Mouse (Mus musculus): ENCODE data around the gene Srp68. TPM values are rescaled to one million over a fixed set of nuclear protein-coding genes. Genes with fewer than 3 reads are reported as not detected.

The Srp68 gene
- total and polyA plus RNA-seq, 2 experiments from 2014 or later, result 24.5 to 51.3 TPM

DNA sequence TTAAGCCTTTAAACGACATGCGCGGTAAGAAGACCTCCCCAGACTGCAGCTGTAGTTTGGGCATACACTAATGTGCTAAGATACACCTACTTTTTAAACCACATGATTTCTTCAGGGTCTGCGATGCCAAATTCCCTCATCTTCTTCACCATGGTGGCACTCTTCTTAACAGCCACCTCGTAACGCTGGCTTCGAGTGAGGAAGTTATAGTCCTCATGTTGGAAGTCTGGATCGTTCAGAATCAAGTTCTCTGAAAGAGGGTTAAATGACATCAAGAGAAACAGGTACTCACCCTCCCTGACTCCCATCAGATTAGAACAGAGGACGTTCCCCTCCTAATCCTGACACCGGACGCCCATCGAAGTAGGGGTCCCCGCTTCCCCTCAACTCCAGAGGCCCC lies 75.9 kb downstream of the Srp68 start:
- H3K4me2 ChIP-seq (ENCODE audit: low read depth), result peak overlapping the region; percentile 55
- H3K4me1 ChIP-seq (ENCODE audit: insufficient read depth), result peaks cover 10% of the 10 kb centered on the region; the same call in 1 of the 2 replicates
- H3K27ac ChIP-seq (ENCODE audit: low read depth, low read length), result peak overlapping the region; percentile 97
- no peak for ATAC-seq
- H3K27me3 ChIP-seq (ENCODE audit: insufficient read depth, low read length), result no peaks in the 10 kb centered on the region
- DNase-seq, result no peak
- peak overlapping the region; percentile 83 for H3K4me3 ChIP-seq (ENCODE audit: low read depth, low read length)
- TF ChIP-seq CTCF (IDR thresholded peaks at IDR 0.05; ENCODE audit: low read depth), result no peak
- peaks cover 6% of the 10 kb centered on the region for H3K36me3 ChIP-seq (ENCODE audit: insufficient read depth)
- 19% methylated on average over 13 of the region's 13 CpGs for WGBS
- H3K9ac ChIP-seq, result peak overlapping the region; percentile 84
- H3K9me3 ChIP-seq (ENCODE audit: low read length), result no peaks in the 10 kb centered on the region

DNA sequence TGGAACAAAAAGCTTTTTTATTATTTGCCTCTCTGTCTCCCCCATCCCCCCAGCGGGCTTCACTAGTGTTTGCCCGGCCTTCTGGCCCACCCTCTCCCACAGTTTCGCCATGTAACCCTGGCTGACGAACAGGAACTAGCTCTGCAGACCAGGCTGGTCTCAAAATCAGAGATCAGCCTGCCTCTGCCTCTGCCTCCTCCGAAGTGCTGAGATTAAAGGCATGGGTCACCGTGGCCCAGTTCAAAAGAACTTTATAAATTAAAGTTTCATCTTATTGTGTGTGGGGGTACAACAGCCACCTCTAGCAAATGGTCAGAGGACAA lies 76.5 kb downstream of the Srp68 start:
- Histone ChIP-seq H3K9ac (no peak overlapping the region), H3K27ac (ENCODE audit: low read depth, low read length) (no peak overlapping the region), H3K36me3 (ENCODE audit: insufficient read depth) (peaks cover 6% of the 10 kb centered on the region), H3K4me1 (ENCODE audit: insufficient read depth) (peaks cover 10% of the 10 kb centered on the region; the same call in 1 of the 2 replicates), H3K4me3 (ENCODE audit: low read depth, low read length) (peak overlapping the region; percentile 83; the same call in 1 of the 2 replicates), H3K9me3 (ENCODE audit: low read length) (no peaks in the 10 kb centered on the region), H3K4me2 (ENCODE audit: low read depth) (peak overlapping the region; percentile 55), H3K27me3 (ENCODE audit: insufficient read depth, low read length) (no peaks in the 10 kb centered on the region)
- ATAC-seq (no peak), DNase-seq (no peak)
- no peak for TF ChIP-seq CTCF (IDR thresholded peaks at IDR 0.05; ENCODE audit: low read depth)
- 89% methylated on average over 6 of the region's 6 CpGs for WGBS

DNA sequence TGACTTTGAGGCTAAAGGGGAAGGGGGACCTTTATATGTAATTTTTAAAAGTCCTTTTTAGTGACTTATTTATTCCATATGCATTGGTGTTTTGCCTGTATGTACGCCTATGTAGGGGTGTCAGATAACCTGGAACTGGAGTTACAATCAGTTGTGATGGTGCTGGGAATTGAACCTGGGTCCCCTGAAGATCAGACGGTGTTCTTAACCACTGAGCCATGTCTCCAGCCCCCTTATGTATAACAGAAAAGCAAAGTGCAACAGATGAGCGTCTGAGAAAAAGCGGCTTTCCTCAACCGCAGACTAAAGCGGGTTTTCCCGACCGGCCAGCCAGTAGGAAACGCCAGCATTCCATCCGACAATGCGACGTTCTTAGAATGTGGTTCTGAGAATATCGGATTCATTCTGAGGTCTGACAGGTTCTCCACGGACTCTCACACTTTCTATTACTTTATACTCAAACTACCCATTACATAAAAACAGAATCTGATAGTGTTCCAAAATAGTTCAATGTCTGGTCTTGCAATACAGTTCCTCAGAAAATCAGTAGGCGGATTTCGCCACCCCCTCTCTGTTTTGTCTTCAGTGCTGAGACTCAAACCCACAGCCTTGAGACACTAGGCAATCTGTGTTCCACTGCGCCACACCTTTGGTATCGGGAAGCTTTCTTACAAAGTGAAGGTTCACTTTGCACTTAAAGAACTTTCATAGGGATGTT lies 77.0 kb downstream of the Srp68 start:
- no peak for TF ChIP-seq CTCF (IDR thresholded peaks at IDR 0.05; ENCODE audit: low read depth)
- peak overlapping the region; percentile 55; the same call in 1 of the 2 replicates for H3K4me2 ChIP-seq (ENCODE audit: low read depth)
- DNase-seq, result no peak

DNA sequence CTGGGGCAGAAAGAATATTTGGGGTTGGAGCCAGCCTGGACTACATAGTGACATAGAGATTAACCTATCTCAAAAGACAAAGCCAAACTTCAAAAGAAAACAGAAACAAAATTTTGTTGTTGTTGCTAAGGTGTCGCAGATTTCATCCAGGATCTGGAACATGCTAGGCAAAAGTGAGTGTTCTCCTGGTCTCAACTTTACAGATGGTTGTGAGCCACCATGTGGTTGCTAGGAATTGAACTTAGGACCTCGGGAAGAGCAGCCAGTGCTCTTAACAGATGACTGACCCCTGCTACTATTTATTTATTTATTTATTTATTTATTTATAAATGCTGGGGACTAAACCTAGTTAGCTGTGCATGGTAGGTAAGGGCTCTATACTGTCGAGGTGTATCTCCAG lies 77.7 kb downstream of the Srp68 start:
- Histone ChIP-seq H3K4me1 (ENCODE audit: insufficient read depth) (peaks cover 10% of the 10 kb centered on the region; the same call in 1 of the 2 replicates), H3K9me3 (ENCODE audit: low read length) (no peaks in the 10 kb centered on the region), H3K4me2 (ENCODE audit: low read depth) (no peak overlapping the region), H3K27me3 (ENCODE audit: insufficient read depth, low read length) (no peaks in the 10 kb centered on the region), H3K36me3 (ENCODE audit: insufficient read depth) (peaks cover 6% of the 10 kb centered on the region), H3K27ac (ENCODE audit: low read depth, low read length) (no peak overlapping the region), H3K9ac (no peak overlapping the region), H3K4me3 (ENCODE audit: low read depth, low read length) (no peak overlapping the region)
- TF ChIP-seq CTCF (IDR thresholded peaks at IDR 0.05; ENCODE audit: low read depth), result no peak
- ATAC-seq, result no peak
- 92% methylated on average over 3 of the region's 3 CpGs for WGBS
- DNase-seq, result no peak

More for the DNA sequence above, 77.0 kb downstream of the Srp68 start:
- H3K27ac ChIP-seq (ENCODE audit: low read depth, low read length), result no peak overlapping the region
- no peak overlapping the region for H3K9ac ChIP-seq
- ATAC-seq, result no peak
- H3K9me3 ChIP-seq (ENCODE audit: low read length), result no peaks in the 10 kb centered on the region
- H3K36me3 ChIP-seq (ENCODE audit: insufficient read depth), result peaks cover 6% of the 10 kb centered on the region
- no peaks in the 10 kb centered on the region for H3K27me3 ChIP-seq (ENCODE audit: insufficient read depth, low read length)
- WGBS, result 95% methylated on average over 18 of the region's 18 CpGs
- peaks cover 10% of the 10 kb centered on the region; the same call in 1 of the 2 replicates for H3K4me1 ChIP-seq (ENCODE audit: insufficient read depth)
- H3K4me3 ChIP-seq (ENCODE audit: low read depth, low read length), result no peak overlapping the region

DNA sequence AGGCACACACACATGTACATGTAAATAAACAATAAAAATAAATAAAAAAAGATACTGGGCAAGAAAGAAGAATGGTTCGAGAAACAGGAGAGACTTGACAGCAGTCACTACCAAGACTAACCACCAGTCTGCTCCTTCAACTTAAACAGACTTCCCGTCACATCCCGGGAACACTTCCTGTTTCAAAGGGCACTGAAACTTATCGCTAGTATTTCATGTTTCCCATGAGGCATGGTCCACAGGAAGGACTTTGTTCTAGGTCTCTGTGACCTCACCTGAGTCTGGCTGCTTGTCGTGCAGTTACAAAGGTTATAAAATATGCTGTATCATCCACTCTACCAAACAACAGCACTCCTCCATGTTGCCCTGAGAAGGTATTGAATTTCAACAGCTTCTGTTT lies 78.8 kb downstream of the Srp68 start:
- DNase-seq (no peak), ATAC-seq (no peak)
- WGBS, result 78% methylated on average over 5 of the region's 5 CpGs
- Histone ChIP-seq H3K36me3 (ENCODE audit: insufficient read depth) (peaks cover 11% of the 10 kb centered on the region), H3K27ac (ENCODE audit: low read depth, low read length) (no peak overlapping the region), H3K27me3 (ENCODE audit: insufficient read depth, low read length) (no peaks in the 10 kb centered on the region), H3K4me2 (ENCODE audit: low read depth) (no peak overlapping the region), H3K4me1 (ENCODE audit: insufficient read depth) (peaks cover 10% of the 10 kb centered on the region; the same call in 1 of the 2 replicates), H3K4me3 (ENCODE audit: low read depth, low read length) (no peak overlapping the region), H3K9ac (no peak overlapping the region), H3K9me3 (ENCODE audit: low read length) (no peaks in the 10 kb centered on the region)
- TF ChIP-seq CTCF (IDR thresholded peaks at IDR 0.05; ENCODE audit: low read depth), result peak; percentile 10; the same call in 1 of the 2 replicates

Other genes with a start within 250 kb of the Srp68 start
- 730 and 936 TPM in 2 replicates for gene H3f3b, start 246.3 kb downstream of the Srp68 start, total RNA-seq (2014; rRNA removed)
- gene H3f3b, start 246.3 kb downstream of the Srp68 start, polyA plus RNA-seq (2015; fragmentation: Nextera tagmentation; extraction: Ambion mirVana), result 2,422 and 2,718 TPM in 2 replicates
- 38.9 and 43.8 TPM in 2 replicates for gene Unk, start 243.9 kb downstream of the Srp68 start, total RNA-seq (2014; rRNA removed)
- gene Unk, start 243.9 kb downstream of the Srp68 start, polyA plus RNA-seq (2015; fragmentation: Nextera tagmentation; extraction: Ambion mirVana), result 18.7 and 22.5 TPM in 2 replicates
- 0.46 and 0.86 TPM in 2 replicates for gene Unc13d, start 196.3 kb downstream of the Srp68 start, total RNA-seq (2014; rRNA removed)
- gene Unc13d, start 196.3 kb downstream of the Srp68 start, polyA plus RNA-seq (2015; fragmentation: Nextera tagmentation; extraction: Ambion mirVana), result 0.29 and 0.58 TPM in 2 replicates
- 94.7 and 130 TPM in 2 replicates for gene Wbp2, start 187.2 kb downstream of the Srp68 start, total RNA-seq (2014; rRNA removed)
- 281 and 287 TPM in 2 replicates for gene Wbp2, start 187.2 kb downstream of the Srp68 start, polyA plus RNA-seq (2015; fragmentation: Nextera tagmentation; extraction: Ambion mirVana)
- 10.5 and 13.0 TPM in 2 replicates for gene Trim47, start 147.0 kb downstream of the Srp68 start, total RNA-seq (2014; rRNA removed)
- 6.6 and 7.8 TPM in 2 replicates for gene Trim47, start 147.0 kb downstream of the Srp68 start, polyA plus RNA-seq (2015; fragmentation: Nextera tagmentation; extraction: Ambion mirVana)
- 4.2 and 5.0 TPM in 2 replicates for gene Trim65, start 143.1 kb downstream of the Srp68 start, total RNA-seq (2014; rRNA removed)
- gene Trim65, start 143.1 kb downstream of the Srp68 start, polyA plus RNA-seq (2015; fragmentation: Nextera tagmentation; extraction: Ambion mirVana), result 1.2 and 1.9 TPM in 2 replicates
- 56.7 and 67.8 TPM in 2 replicates for gene Mrpl38, start 135.3 kb downstream of the Srp68 start, total RNA-seq (2014; rRNA removed)
- 60.7 and 63.6 TPM in 2 replicates for gene Mrpl38, start 135.3 kb downstream of the Srp68 start, polyA plus RNA-seq (2015; fragmentation: Nextera tagmentation; extraction: Ambion mirVana)
- 97.9 and 108 TPM in 2 replicates for gene Fbf1, start 106.1 kb downstream of the Srp68 start, total RNA-seq (2014; rRNA removed)
- 23.2 and 38.2 TPM in 2 replicates for gene Fbf1, start 106.1 kb downstream of the Srp68 start, polyA plus RNA-seq (2015; fragmentation: Nextera tagmentation; extraction: Ambion mirVana)
- gene Ten1, start 75.4 kb downstream of the Srp68 start, total RNA-seq (2014; rRNA removed), result 62.8 and 65.6 TPM in 2 replicates
- 92.8 and 104 TPM in 2 replicates for gene Ten1, start 75.4 kb downstream of the Srp68 start, polyA plus RNA-seq (2015; fragmentation: Nextera tagmentation; extraction: Ambion mirVana)
- gene Acox1, start 75.2 kb downstream of the Srp68 start, total RNA-seq (2014; rRNA removed), result 89.4 and 108 TPM in 2 replicates
- gene Acox1, start 75.2 kb downstream of the Srp68 start, polyA plus RNA-seq (2015; fragmentation: Nextera tagmentation; extraction: Ambion mirVana), result 43.8 and 58.2 TPM in 2 replicates
- 1.5 and 2.3 TPM in 2 replicates for gene Evpl, start 36.1 kb downstream of the Srp68 start, total RNA-seq (2014; rRNA removed)
- gene Evpl, start 36.1 kb downstream of the Srp68 start, polyA plus RNA-seq (2015; fragmentation: Nextera tagmentation; extraction: Ambion mirVana), result 0.49 and 1.1 TPM in 2 replicates
- gene Galr2, start 6.7 kb upstream of the Srp68 start, total RNA-seq (2014; rRNA removed), result not detected in 2 replicates
- 0.20 and 0.36 TPM in 2 replicates for gene Galr2, start 6.7 kb upstream of the Srp68 start, polyA plus RNA-seq (2015; fragmentation: Nextera tagmentation; extraction: Ambion mirVana)
- gene Exoc7, start 33.0 kb upstream of the Srp68 start, total RNA-seq (2014; rRNA removed), result 91.9 and 103 TPM in 2 replicates
- 133 and 144 TPM in 2 replicates for gene Exoc7, start 33.0 kb upstream of the Srp68 start, polyA plus RNA-seq (2015; fragmentation: Nextera tagmentation; extraction: Ambion mirVana)
- 24.8 and 37.6 TPM in 2 replicates for gene Foxj1, start 61.2 kb upstream of the Srp68 start, total RNA-seq (2014; rRNA removed)
- gene Foxj1, start 61.2 kb upstream of the Srp68 start, polyA plus RNA-seq (2015; fragmentation: Nextera tagmentation; extraction: Ambion mirVana), result 15.7 and 19.9 TPM in 2 replicates
- gene Rnf157, start 138.8 kb upstream of the Srp68 start, total RNA-seq (2014; rRNA removed), result 92.7 and 105 TPM in 2 replicates
- 47.3 and 56.7 TPM in 2 replicates for gene Rnf157, start 138.8 kb upstream of the Srp68 start, polyA plus RNA-seq (2015; fragmentation: Nextera tagmentation; extraction: Ambion mirVana)
- gene Ubald2, start 159.9 kb upstream of the Srp68 start, total RNA-seq (2014; rRNA removed), result 88.0 and 127 TPM in 2 replicates
- gene Ubald2, start 159.9 kb upstream of the Srp68 start, polyA plus RNA-seq (2015; fragmentation: Nextera tagmentation; extraction: Ambion mirVana), result 50.6 and 68.5 TPM in 2 replicates
- gene Qrich2, start 192.0 kb upstream of the Srp68 start, total RNA-seq (2014; rRNA removed), result not detected in 2 replicates
- gene Qrich2, start 192.0 kb upstream of the Srp68 start, polyA plus RNA-seq (2015; fragmentation: Nextera tagmentation; extraction: Ambion mirVana), result not detected in 2 replicates
- gene Prpsap1, start 220.0 kb upstream of the Srp68 start, total RNA-seq (2014; rRNA removed), result 92.2 and 96.0 TPM in 2 replicates
- gene Prpsap1, start 220.0 kb upstream of the Srp68 start, polyA plus RNA-seq (2015; fragmentation: Nextera tagmentation; extraction: Ambion mirVana), result 143 and 158 TPM in 2 replicates

All from forebrain, postnatal 0 days (tissue).